In genomic region chr11:60338291-60338690, GRCm38 (mm10) we compare ENCODE assay signal across 10 mouse cellular contexts. TPM values are rescaled to one million over a fixed set of nuclear protein-coding genes. Genes with fewer than 3 reads are reported as not detected.
A peak's percentile ranks its signal among the peaks of the same experiment; 100 is the strongest.
DNase-seq lines count a peak whose midpoint lies in the region; ATAC-seq lines count a peak whose summit lies in the region.
"Had no signal": no experiment of that assay in that cellular context is flagged by ENCODE, and none has a peak within 500 bp of the region (broad histone marks: within the 10 kb centered on the region; RNA-seq: fewer than 3 reads in every experiment).

No protein-coding gene starts in this region.

- no peak for ATAC-seq in forebrain, embryonic 15.5 days (replicated peaks)
- ATAC-seq in midbrain, embryonic 16.5 days = no peak

- peak; percentile 27 for DNase-seq in forebrain, embryonic 10.5 days (ENCODE audit: extremely low spot score, low spot score)
- peak; percentile 33 for DNase-seq in midbrain, embryonic 10.5 days (ENCODE audit: low spot score)
- peak; percentile 29 for DNase-seq in c-Kit-positive CD71-negative TER-119-negative erythroid progenitor cells, embryonic 14.5 days (ENCODE audit: low read depth)
- peak; percentile 55 to 67 for DNase-seq in kidney, postnatal 25 days
- peak; percentile 74 for DNase-seq in retina, embryonic 14.5 days (ENCODE audit: low spot score)
- DNase-seq in adipocyte (ENCODE audit: low spot score) = no peak

- H3K4me1 ChIP-seq in forebrain, embryonic 10.5 days = no peaks in the 10 kb centered on the region
- H3K4me1 ChIP-seq in forebrain, embryonic 15.5 days = peaks cover 10% of the 10 kb centered on the region
- no peaks in the 10 kb centered on the region for H3K4me1 ChIP-seq in midbrain, embryonic 10.5 days
- peaks cover 4% of the 10 kb centered on the region for H3K4me1 ChIP-seq in midbrain, embryonic 16.5 days (ENCODE audit: control insufficient read depth, insufficient read depth, low read length)

- 69% methylated on average over 4 of the region's 4 CpGs for WGBS in forebrain, embryonic 10.5 days
- WGBS in forebrain, embryonic 15.5 days = 68% methylated on average over 4 of the region's 4 CpGs
- 71% methylated on average over 4 of the region's 4 CpGs for WGBS in midbrain, embryonic 10.5 days
- WGBS in midbrain, embryonic 16.5 days = 70% methylated on average over 4 of the region's 4 CpGs

- no peaks in the 10 kb centered on the region for H3K9me3 ChIP-seq in forebrain, embryonic 10.5 days
- H3K9me3 ChIP-seq in forebrain, embryonic 15.5 days = no peaks in the 10 kb centered on the region
- H3K9me3 ChIP-seq in midbrain, embryonic 10.5 days (replicated peaks) = no peaks in the 10 kb centered on the region
- H3K9me3 ChIP-seq in midbrain, embryonic 16.5 days (replicated peaks; ENCODE audit: control insufficient read depth, low read length, poor library complexity, severe bottlenecking) = no peaks in the 10 kb centered on the region
- H3K9me3 ChIP-seq: heart, embryonic 15.5 days had no signal

- H3K4me2 ChIP-seq in forebrain, embryonic 15.5 days (replicated peaks) = no peak overlapping the region
- H3K4me2 ChIP-seq in midbrain, embryonic 16.5 days (ENCODE audit: low read length) = no peak overlapping the region
- H3K4me2 ChIP-seq: heart, embryonic 15.5 days had no signal

- H3K36me3 ChIP-seq in forebrain, embryonic 10.5 days (replicated peaks) = no peaks in the 10 kb centered on the region
- no peaks in the 10 kb centered on the region for H3K36me3 ChIP-seq in forebrain, embryonic 15.5 days
- no peaks in the 10 kb centered on the region for H3K36me3 ChIP-seq in midbrain, embryonic 10.5 days
- H3K36me3 ChIP-seq in midbrain, embryonic 16.5 days (ENCODE audit: control insufficient read depth, insufficient read depth, low read length) = no peaks in the 10 kb centered on the region

- no peak overlapping the region for H3K9ac ChIP-seq in forebrain, embryonic 15.5 days (replicated peaks)
- H3K9ac ChIP-seq in midbrain, embryonic 16.5 days (ENCODE audit: low read depth, low read length) = no peak overlapping the region
- H3K9ac ChIP-seq: heart, embryonic 15.5 days had no signal

- no peaks in the 10 kb centered on the region for H3K27me3 ChIP-seq in forebrain, embryonic 10.5 days (ENCODE audit: poor library complexity, severe bottlenecking)
- no peaks in the 10 kb centered on the region for H3K27me3 ChIP-seq in forebrain, embryonic 15.5 days
- H3K27me3 ChIP-seq in midbrain, embryonic 10.5 days (ENCODE audit: low read depth, poor library complexity, severe bottlenecking) = no peaks in the 10 kb centered on the region
- H3K27me3 ChIP-seq in midbrain, embryonic 16.5 days (ENCODE audit: control insufficient read depth, insufficient read depth, low read depth, low read length) = no peaks in the 10 kb centered on the region
- H3K27me3 ChIP-seq: heart, embryonic 15.5 days had no signal

- no peak overlapping the region for H3K27ac ChIP-seq in forebrain, embryonic 10.5 days
- H3K27ac ChIP-seq in forebrain, embryonic 15.5 days (replicated peaks) = no peak overlapping the region
- H3K27ac ChIP-seq in midbrain, embryonic 10.5 days (replicated peaks) = no peak overlapping the region
- H3K27ac ChIP-seq in midbrain, embryonic 16.5 days (ENCODE audit: low read length) = no peak overlapping the region
- H3K27ac ChIP-seq: heart, embryonic 15.5 days had no signal

- no peak overlapping the region for H3K4me3 ChIP-seq in forebrain, embryonic 10.5 days
- no peak overlapping the region for H3K4me3 ChIP-seq in forebrain, embryonic 15.5 days
- no peak overlapping the region for H3K4me3 ChIP-seq in midbrain, embryonic 10.5 days
- no peak overlapping the region for H3K4me3 ChIP-seq in midbrain, embryonic 16.5 days (ENCODE audit: low read depth, low read length)
- H3K4me3 ChIP-seq: heart, embryonic 15.5 days; myocyte had no signal

RNA-seq across cellular contexts. Expression of gene Tom1l2, which starts 14.4 kb away (rescaled TPM):
- 18.0 TPM in 2 replicates for polyA plus RNA-seq in forebrain, embryonic 10.5 days (2016; fragmentation: Nextera tagmentation; extraction: Ambion mirVana)
- 47.9 and 48.7 TPM in 2 replicates for polyA plus RNA-seq in forebrain, embryonic 15.5 days (2015; fragmentation: Nextera tagmentation; extraction: Ambion mirVana)
- 17.6 and 26.2 TPM in 2 replicates for polyA plus RNA-seq in midbrain, embryonic 10.5 days (2016; fragmentation: Nextera tagmentation; extraction: Ambion mirVana)
- 66.4 and 74.6 TPM in 2 replicates for polyA plus RNA-seq in midbrain, embryonic 16.5 days (2015; fragmentation: Nextera tagmentation; extraction: Ambion mirVana)

RNA-seq across cellular contexts. Expression of gene Drc3, which starts 14.8 kb away (rescaled TPM):
- polyA plus RNA-seq in forebrain, embryonic 10.5 days (2016; fragmentation: Nextera tagmentation; extraction: Ambion mirVana) = 1.5 and 1.6 TPM in 2 replicates
- 5.7 and 7.3 TPM in 2 replicates for polyA plus RNA-seq in forebrain, embryonic 15.5 days (2015; fragmentation: Nextera tagmentation; extraction: Ambion mirVana)
- polyA plus RNA-seq in midbrain, embryonic 10.5 days (2016; fragmentation: Nextera tagmentation; extraction: Ambion mirVana) = 1.7 and 1.8 TPM in 2 replicates
- polyA plus RNA-seq in midbrain, embryonic 16.5 days (2015; fragmentation: Nextera tagmentation; extraction: Ambion mirVana) = 6.6 and 7.1 TPM in 2 replicates
